Mouse (Mus musculus) megakaryocyte, embryonic 14.5 days (primary cell): ENCODE data around the gene Tmpo. TPM values are rescaled to one million over a fixed set of nuclear protein-coding genes. Genes with fewer than 3 reads are reported as not detected.
A peak's percentile ranks its signal among the peaks of the same experiment; 100 is the strongest.

ENCODE experiments used
- H3K27me3 ChIP-seq: replicated peaks from 2 replicates; pipeline ENCODE3; 2012; ENCODE audit warnings: inconsistent platforms
- H3K36me3 ChIP-seq: replicated peaks from 2 replicates; pipeline ENCODE3; 2012; ENCODE audit warnings: low read length, inconsistent platforms, mixed read lengths
- H3K4me1 ChIP-seq: 2 replicates; pipeline ENCODE4 v1.6.1; 2012; ENCODE audit warnings: inconsistent platforms
- H3K4me3 ChIP-seq: replicated peaks from 2 replicates; pipeline ENCODE3; 2012; ENCODE audit warnings: moderate library complexity, mild to moderate bottlenecking, inconsistent platforms
- H3K9me3 ChIP-seq: 2 replicates; pipeline ENCODE4 v1.6.1; 2012; ENCODE audit warnings: inconsistent platforms
- FLI1 ChIP-seq: IDR thresholded peaks from 2 replicates; pipeline ENCODE4 v1.6.1; 2012; ENCODE audit warnings: low read length, inconsistent platforms, mixed read lengths
- GATA1 ChIP-seq: IDR thresholded peaks from 3 replicates; pipeline ENCODE4 v1.6.1; 2012; ENCODE audit warnings: mixed read lengths, low read length, inconsistent platforms, borderline replicate concordance
- polyA plus RNA-seq: library from polyadenylated mRNA; stranded (reverse); fragments of >175 nt; gene quantifications from 2 replicates; pipeline ENCODE4 v1.2.3, GENCODE M21; 2012; ENCODE audit warnings: low replicate concordance; ENCODE audit not compliant: insufficient read depth

Tmpo gene
- polyA plus RNA-seq, 1 experiment, result 51.4 TPM

DNA sequence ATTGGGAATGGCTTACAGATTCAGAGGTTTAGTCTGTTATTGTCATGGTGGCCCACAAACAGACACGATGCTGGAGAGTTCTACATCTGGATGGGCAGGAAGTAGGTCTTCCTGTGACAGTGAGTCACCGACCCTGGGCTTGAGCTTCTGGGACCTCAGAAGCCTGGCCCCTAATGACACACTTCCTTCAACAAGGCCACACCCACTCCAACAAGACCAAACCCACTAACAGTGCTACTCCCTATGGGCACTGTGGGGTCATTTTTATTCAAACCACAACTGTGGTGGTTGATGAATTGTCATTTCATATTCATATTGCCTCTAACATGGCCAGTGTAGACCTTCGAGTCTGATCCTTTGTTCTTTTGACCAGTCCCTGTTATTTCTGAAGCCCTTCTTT, 42.8 kb downstream of the Tmpo start:
- Histone ChIP-seq H3K27me3 (no peaks in the 10 kb centered on the region), H3K4me1 (peaks cover 39% of the 10 kb centered on the region), H3K4me3 (no peak overlapping the region), H3K36me3 (no peaks in the 10 kb centered on the region), H3K9me3 (no peaks in the 10 kb centered on the region)
- no peak for TF ChIP-seq GATA1

DNA sequence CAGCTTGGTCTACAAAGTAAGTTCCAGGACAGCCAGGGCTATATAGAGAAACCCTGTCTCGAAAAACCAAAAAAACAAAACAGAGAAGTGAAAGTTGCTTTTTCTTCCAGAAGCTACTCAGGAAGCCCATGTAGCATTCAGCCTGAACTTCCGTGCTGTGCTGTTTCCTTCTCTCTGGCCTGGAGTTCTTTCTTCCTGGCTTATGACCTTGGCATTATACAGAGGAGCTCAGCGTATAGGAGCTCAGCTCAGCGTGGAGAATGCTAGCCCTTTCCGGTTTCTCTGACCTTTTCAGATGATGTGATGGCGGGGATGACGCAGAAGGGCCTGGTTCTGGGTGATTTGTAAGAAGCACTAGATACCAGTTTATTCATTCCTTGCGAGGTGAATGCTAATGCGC, 43.7 kb downstream of the Tmpo start:
- H3K27me3 ChIP-seq, result no peaks in the 10 kb centered on the region
- peaks cover 35% of the 10 kb centered on the region for H3K4me1 ChIP-seq
- no peaks in the 10 kb centered on the region for H3K9me3 ChIP-seq
- TF ChIP-seq GATA1 (no peak), FLI1 (no peak)
- no peaks in the 10 kb centered on the region for H3K36me3 ChIP-seq
- H3K4me3 ChIP-seq, result no peak overlapping the region

DNA sequence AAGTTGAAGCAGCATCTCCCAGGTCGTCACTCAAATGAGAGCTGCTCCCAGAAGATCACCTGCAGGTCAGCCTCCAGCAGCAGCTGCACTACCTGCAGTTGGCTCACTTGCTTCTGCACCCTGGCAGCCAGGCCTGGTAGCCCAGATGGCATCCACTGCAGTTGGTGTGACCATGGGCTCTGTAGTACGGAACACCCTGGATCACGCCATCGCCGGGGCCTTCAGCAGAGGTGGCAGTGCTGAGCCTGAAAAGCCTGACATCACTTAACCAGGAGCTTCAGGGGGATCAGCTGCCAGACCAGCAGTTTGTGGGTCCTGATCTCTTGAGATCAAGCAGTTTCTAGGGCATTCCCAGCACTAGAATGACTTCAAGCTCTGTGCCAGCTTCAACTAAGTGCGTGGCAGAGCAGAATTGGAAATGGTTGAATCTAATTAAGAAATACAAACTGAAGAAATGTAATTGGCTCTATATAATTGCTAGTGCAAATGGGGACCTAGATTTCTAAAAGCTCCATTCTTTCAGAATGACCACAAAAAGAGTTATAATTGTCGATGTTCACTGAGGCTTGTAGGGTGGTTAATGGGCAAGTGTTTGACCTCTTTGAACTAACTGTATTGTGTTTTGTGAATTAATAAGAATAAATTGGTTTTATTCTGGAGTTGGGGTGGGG, 45.7 kb downstream of the Tmpo start:
- no peak for TF ChIP-seq FLI1

DNA sequence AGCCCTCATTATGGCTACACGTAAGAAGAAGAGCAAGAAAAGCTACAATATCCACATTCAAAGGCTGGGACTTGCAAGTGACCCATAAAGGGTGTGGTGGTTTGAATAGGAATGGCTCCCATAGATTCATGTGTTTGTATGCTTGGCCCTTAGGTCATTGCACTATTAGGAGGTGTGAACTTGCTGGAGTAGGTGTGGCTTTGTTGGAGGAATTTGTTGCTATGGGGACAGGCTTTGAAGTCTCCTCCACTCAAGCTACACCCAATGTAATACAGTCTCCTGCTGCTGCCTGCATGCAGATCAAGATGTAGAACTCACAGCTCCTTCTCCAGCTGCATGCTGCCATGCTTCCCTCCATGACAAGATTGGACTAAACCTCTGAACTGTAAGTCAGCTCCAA, 49.5 kb downstream of the Tmpo start:
- no peaks in the 10 kb centered on the region for H3K9me3 ChIP-seq
- no peaks in the 10 kb centered on the region for H3K36me3 ChIP-seq
- no peak overlapping the region for H3K4me3 ChIP-seq
- H3K4me1 ChIP-seq, result peaks cover 11% of the 10 kb centered on the region
- TF ChIP-seq GATA1, result no peak
- no peak for TF ChIP-seq FLI1
- H3K27me3 ChIP-seq, result no peaks in the 10 kb centered on the region

More for the DNA sequence above, 45.7 kb downstream of the Tmpo start:
- H3K4me3 ChIP-seq, result no peak overlapping the region
- H3K4me1 ChIP-seq, result peaks cover 27% of the 10 kb centered on the region
- H3K27me3 ChIP-seq, result no peaks in the 10 kb centered on the region
- H3K36me3 ChIP-seq, result no peaks in the 10 kb centered on the region
- H3K9me3 ChIP-seq, result no peaks in the 10 kb centered on the region

DNA sequence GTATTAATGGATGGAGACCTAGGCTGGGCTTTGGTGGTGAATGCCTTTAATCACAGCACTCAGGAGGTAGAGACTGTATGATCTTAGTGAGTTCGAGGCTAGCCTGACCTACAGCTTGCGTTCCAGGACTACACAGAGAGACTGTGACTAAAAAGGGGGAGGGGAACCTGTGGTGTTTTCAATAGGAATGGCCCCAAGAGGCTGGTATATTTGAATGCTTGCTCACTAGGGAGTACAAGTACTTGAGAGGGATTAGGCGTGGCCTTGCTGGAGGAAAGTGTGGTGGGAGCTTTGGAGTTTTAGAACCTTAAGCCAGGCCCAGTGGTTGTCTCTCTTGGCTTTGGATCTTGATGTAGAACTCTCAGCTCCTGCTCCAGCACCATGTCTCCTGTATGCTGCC, 50.3 kb downstream of the Tmpo start:
- no peaks in the 10 kb centered on the region for H3K36me3 ChIP-seq
- H3K9me3 ChIP-seq, result no peaks in the 10 kb centered on the region
- H3K27me3 ChIP-seq, result no peaks in the 10 kb centered on the region
- TF ChIP-seq GATA1 (no peak), FLI1 (no peak)
- H3K4me3 ChIP-seq, result no peak overlapping the region
- H3K4me1 ChIP-seq, result peaks cover 11% of the 10 kb centered on the region

DNA sequence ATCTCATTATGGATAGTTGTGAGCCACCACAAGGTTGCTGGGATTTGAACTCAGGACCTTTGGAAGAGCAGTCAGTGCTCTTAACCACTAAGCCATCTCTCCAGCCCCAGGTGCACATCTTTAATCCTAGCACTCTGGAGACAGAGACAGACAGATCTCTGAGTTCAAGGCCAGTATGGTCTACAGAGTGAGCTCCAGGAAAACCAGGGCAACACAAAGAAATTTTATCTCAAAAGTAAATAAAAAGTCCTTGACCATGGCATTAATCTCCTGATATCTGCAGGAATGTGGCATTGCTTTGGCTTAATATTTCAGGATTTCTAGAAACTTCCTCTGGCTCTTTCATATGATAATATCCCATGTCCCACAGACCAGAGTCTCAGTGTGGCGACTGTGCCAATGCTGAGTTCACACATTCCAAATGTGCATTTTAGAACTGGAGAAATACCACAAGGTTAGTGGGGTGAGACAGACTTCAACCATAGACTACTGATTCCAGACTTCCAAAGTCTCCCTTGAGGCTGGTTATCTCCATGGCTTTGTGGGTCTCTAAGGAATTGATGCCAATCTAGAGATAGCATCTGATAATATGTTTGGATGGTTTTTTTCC, 52.5 kb downstream of the Tmpo start:
- no peaks in the 10 kb centered on the region for H3K36me3 ChIP-seq
- TF ChIP-seq GATA1, result no peak
- no peak for TF ChIP-seq FLI1
- peaks cover 16% of the 10 kb centered on the region for H3K4me1 ChIP-seq
- no peaks in the 10 kb centered on the region for H3K27me3 ChIP-seq
- no peaks in the 10 kb centered on the region for H3K9me3 ChIP-seq
- H3K4me3 ChIP-seq, result no peak overlapping the region

DNA sequence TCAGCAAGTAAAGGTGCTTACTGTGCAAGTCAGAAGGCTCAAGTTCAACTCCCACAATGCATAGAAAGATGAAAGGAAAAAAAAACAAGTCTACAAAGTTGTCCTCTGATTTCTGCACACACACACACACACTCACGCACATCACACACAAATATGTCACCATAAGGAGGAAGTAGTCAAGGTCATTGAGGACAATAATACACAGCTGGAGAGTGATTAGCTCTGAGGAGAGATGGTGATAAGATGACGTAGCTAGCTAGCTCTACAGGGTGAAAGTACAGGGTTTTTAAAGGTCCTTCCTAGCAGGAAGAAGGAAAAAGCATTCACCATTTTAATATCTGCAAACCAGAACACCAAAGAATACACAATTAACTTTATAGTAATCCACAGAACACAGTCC, 53.7 kb downstream of the Tmpo start:
- no peak overlapping the region for H3K4me3 ChIP-seq
- no peaks in the 10 kb centered on the region for H3K9me3 ChIP-seq
- no peak for TF ChIP-seq FLI1
- TF ChIP-seq GATA1, result no peak
- H3K27me3 ChIP-seq, result no peaks in the 10 kb centered on the region
- peaks cover 18% of the 10 kb centered on the region for H3K4me1 ChIP-seq
- H3K36me3 ChIP-seq, result no peaks in the 10 kb centered on the region

DNA sequence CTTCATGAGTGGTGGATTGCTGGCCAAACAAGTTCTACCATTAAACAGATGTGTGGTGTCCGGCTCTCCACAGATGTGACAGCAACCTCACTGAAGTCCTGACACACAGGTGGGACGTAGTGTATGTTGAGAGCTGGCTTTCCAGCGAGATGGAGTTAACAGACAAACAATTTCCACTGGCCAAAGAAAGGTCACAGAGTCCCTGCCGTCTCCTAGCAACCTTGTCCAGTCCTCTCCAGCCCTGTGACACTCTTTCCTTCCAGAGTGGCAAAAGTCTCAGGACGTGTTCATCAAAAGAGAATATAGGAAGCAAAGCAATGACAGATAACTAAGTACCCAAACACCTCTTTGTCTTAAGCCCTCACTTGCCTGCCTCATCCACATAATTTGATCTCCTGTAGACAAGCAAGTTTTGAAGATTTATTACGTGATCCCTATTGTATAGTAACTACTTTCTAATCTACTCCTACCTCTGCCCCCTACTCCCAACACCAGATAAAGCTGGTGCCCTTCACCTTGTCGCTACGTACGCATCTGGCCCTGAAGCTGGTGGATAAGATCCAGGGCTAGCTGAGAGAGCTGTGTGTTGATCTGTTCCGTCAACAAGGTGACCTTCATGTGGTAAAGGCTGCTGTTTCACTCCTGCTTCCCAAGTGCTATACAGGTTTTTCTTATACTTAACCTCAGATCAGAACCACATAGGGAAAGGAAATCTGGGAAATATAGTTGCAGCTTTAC, 54.3 kb downstream of the Tmpo start:
- Histone ChIP-seq H3K27me3 (no peaks in the 10 kb centered on the region), H3K9me3 (no peaks in the 10 kb centered on the region), H3K36me3 (peaks cover 6% of the 10 kb centered on the region), H3K4me1 (peaks cover 24% of the 10 kb centered on the region), H3K4me3 (no peak overlapping the region)
- TF ChIP-seq FLI1 (no peak), GATA1 (no peak)

DNA sequence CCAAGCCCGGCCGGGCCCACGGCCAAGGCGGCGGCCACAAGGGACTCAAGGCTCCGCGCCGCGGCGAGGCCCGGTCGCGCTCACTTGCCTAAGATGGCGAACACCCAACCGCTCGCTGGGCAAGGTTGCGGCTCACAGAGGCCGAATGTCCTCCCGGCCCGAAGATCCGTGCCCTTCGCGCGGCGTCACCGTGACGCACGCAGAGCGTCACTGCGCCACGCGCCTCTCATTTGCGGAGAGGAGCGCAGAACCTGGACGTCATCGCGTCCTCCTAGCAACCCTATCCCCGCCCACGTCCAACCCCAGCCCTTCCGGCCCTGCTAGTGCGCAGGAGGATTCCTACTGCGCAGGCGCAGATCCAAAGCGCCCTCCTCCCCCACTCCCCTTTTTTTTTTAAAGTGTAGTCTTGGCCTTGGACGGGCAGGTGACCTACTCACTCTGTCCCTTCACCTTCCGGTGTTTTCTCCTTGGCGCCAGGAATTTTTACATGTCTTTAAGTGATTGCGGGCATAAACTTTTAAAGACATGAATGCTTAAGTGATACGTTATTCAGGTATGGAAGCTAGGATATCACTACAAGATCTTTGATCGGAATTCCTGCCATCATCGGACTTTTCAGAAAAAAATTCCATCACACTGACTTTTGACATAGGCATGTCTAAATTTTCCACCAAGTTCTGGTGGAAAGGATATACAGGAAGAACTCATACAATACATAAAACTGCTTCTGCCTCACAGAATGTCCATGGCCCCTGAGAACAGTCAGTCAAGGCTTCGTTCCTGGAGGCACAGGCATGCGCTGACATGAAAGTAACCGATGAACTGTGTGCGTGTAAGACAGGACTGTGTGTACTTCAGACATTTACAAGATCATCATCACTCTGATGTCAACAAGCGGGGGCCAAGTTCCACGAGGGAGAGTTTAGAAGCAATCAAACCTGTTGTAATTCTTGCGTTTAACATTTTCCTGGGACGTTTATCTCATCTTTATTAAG, 57.0 kb downstream of the Tmpo start, which contains the start of gene Slc25a3:
Gene Slc25a3 (minus strand): TSS at position 232 of the 995 bp plus-strand sequence.
- H3K4me3 ChIP-seq, result peak within 1 kb of the TSS; percentile 96
- H3K4me1 ChIP-seq, result peaks cover 40% of the 10 kb centered on the region
- H3K36me3 ChIP-seq, result peaks cover 31% of the 10 kb centered on the region
- H3K27me3 ChIP-seq, result no peaks in the 10 kb centered on the region
- no peaks in the 10 kb centered on the region for H3K9me3 ChIP-seq
- TF ChIP-seq FLI1 (no peak), GATA1 (no peak)
